Mouse (Mus musculus): ENCODE data around the gene AI467606. TPM values are rescaled to one million over a fixed set of nuclear protein-coding genes. Genes with fewer than 3 reads are reported as not detected.

Gene AI467606
- total RNA-seq (2014; rRNA removed) = 1.4 and 1.5 TPM in 2 replicates
- polyA plus RNA-seq (2015; fragmentation: Nextera tagmentation; extraction: Ambion mirVana) = 1.1 and 1.3 TPM in 2 replicates

DNA sequence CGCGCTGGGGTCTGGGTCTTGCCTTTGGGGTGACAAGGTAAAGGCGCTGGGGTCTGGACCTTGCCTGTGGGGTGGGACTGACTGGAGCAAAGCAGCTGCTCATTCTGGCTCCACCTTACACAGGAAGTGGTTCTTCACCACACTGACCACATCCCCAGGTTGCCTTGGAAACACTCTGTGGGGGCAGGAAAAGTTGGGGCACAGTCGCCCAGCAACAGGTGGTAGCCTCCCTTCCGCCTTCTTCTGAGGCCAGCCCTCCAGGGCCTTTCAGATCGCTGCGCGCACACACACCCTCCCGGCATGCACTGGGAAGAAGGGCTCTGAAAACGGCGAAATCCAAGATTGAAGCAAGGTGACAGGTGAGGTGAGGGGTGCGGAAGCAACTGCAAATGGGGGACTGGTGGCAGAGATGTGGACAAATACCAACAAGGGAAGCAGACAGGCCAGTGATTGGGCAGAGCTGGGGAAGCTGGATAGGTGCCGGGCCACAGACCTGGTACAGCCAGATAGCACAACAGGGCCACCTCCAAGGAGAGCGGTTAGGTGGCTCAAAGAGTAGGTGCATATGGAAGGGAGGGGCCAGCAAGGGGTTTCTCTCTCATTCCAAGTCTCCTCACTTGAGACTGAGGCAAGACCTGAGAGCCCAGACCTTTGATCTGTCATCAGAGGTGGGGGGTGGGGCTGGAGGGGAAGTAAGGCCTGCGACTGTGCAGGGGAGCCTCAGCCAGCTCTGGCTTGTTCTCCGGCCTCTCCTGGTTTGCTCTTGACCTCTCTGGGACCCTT, at the start of gene AI467606:
Gene AI467606, plus strand, starts transcription at position 246 of the 783 bp plus-strand sequence.
- no peak within 1 kb of the TSS for H3K4me3 ChIP-seq (ENCODE audit: low read depth, low read length)
- no peaks in the 10 kb centered on the region for H3K27me3 ChIP-seq (ENCODE audit: insufficient read depth, low read length)
- H3K4me2 ChIP-seq (ENCODE audit: low read depth) = no peak within 1 kb of the TSS
- H3K27ac ChIP-seq (ENCODE audit: low read depth, low read length) = no peak within 1 kb of the TSS
- no peak for TF ChIP-seq CTCF (IDR thresholded peaks at IDR 0.05; ENCODE audit: low read depth)
- H3K4me1 ChIP-seq (ENCODE audit: insufficient read depth) = no peaks in the 10 kb centered on the region
- no peaks in the 10 kb centered on the region for H3K9me3 ChIP-seq (ENCODE audit: low read length)
- no peak within 1 kb of the TSS for H3K9ac ChIP-seq
- DNase-seq (no peak), ATAC-seq (no peak)
- WGBS = 81% methylated on average over 16 of the region's 16 CpGs
- no peaks in the 10 kb centered on the region for H3K36me3 ChIP-seq (ENCODE audit: insufficient read depth)

DNA sequence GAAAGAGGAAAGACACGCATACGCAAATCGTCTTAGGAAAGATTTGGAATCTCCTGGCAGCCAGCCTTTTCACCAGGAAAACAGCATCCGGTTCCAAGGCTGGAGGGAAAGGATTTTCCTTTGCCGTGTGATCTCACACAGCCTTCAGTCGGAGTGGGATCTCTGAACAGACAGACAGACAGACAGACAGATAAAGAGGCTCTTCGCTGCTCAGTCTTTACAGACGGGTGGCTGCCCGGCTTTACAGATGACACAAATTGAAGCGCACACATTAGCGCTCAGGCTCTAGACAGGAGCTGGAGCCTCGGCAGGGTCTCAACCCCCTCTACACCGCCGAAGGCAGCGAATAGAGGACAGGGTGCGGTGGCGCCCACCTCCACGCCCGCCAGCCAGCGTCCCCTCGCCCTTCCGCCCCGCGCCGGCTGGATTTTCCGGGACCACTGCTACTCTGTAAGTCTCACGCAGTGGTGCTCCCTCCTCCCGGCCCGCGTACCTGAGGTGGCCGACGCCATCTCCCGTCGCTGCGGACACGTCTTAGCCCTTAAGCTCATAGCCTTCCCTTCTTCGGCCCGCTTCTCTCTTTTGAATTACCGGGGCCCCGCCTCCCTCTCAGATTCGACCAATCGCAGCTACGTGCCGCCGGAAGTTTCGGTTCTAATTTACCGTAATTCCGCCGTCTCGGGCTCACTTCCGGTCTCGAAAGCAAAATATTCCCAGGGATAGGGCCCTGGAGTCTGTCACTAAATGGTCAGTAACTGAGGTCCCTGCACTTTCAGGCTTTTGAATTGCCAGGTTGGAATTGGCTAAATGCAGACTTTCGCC, 49.1 kb upstream of the AI467606 start, which contains the start of gene Kif22:
Gene Kif22, minus strand, starts transcription at position 621 of the 822 bp plus-strand sequence.
- Histone ChIP-seq H3K4me1 (ENCODE audit: insufficient read depth) (peaks cover 5% of the 10 kb centered on the region; the same call in 1 of the 2 replicates), H3K27me3 (ENCODE audit: insufficient read depth, low read length) (no peaks in the 10 kb centered on the region), H3K36me3 (ENCODE audit: insufficient read depth) (no peaks in the 10 kb centered on the region), H3K4me3 (ENCODE audit: low read depth, low read length) (peak within 1 kb of the TSS; percentile 65), H3K4me2 (ENCODE audit: low read depth) (peak within 1 kb of the TSS; percentile 97), H3K27ac (ENCODE audit: low read depth, low read length) (0 out of 2 replicates have a peak within 1 kb of the TSS, but pooled peaks have one; percentile 66), H3K9ac (peak within 1 kb of the TSS; percentile 52), H3K9me3 (ENCODE audit: low read length) (no peaks in the 10 kb centered on the region)
- under 1% methylated on average over 53 of the region's 53 CpGs for WGBS
- TF ChIP-seq CTCF (IDR thresholded peaks at IDR 0.05; ENCODE audit: low read depth) = no peak
- DNase-seq (peak; percentile 92), ATAC-seq (peak; percentile 91)

DNA sequence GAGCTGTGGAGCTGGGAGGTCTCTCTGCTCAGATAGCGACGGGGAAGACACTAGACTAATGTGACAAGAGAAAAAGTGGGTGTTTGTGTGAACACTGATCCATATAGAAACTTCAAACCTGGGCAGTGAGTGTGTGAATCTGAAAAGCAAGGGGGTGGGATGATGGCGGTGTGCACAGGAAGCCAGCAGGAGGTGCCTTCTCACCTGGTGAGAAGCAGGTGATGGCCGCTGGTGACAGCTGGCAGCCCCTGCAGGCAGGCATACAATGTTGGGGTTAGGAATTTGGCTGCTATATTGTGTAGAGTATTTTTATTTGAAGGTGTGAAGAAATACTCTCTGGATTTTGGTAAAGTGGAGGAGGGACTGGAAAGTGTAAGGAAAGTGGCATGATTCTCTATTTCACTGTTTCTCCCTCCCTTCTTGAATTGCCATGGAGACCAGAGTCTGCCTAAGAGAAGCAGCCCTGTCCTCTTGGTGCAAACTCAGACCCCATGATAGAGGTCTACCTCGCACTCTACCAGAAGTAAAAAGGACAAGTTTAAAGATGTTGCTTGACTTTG, 36.1 kb upstream of the AI467606 start:
- no peak overlapping the region for H3K27ac ChIP-seq (ENCODE audit: low read depth, low read length)
- ATAC-seq (no peak), DNase-seq (no peak)
- no peak for TF ChIP-seq CTCF (IDR thresholded peaks at IDR 0.05; ENCODE audit: low read depth)
- no peaks in the 10 kb centered on the region for H3K9me3 ChIP-seq (ENCODE audit: low read length)
- no peak overlapping the region for H3K4me2 ChIP-seq (ENCODE audit: low read depth)
- no peak overlapping the region for H3K4me3 ChIP-seq (ENCODE audit: low read depth, low read length)
- H3K4me1 ChIP-seq (ENCODE audit: insufficient read depth) = no peaks in the 10 kb centered on the region
- no peaks in the 10 kb centered on the region for H3K36me3 ChIP-seq (ENCODE audit: insufficient read depth)
- H3K9ac ChIP-seq = no peak overlapping the region
- 72% methylated on average over 5 of the region's 5 CpGs for WGBS
- no peaks in the 10 kb centered on the region for H3K27me3 ChIP-seq (ENCODE audit: insufficient read depth, low read length)

DNA sequence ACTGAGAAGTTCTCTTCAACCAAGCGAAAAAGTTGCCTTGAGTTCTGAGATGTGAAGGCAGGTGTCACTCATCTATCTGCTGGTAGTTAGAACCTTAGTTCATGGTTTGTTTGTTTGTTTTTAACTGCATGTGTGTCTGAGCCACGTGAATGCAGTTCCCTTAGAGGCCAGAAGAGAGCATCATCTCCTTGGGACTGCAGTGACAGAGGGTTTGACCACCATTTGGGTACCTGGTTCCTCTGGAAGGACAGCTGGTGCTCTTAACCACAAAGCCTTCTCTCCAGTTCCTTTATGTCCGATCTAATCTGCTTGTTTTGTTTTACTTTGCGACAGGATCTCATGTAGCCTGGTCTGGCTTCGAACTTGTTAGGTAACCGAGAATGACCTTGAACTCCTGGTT, 25.6 kb upstream of the AI467606 start:
- ATAC-seq (no peak), DNase-seq (no peak)
- Histone ChIP-seq H3K4me1 (ENCODE audit: insufficient read depth) (no peaks in the 10 kb centered on the region), H3K36me3 (ENCODE audit: insufficient read depth) (no peaks in the 10 kb centered on the region), H3K4me3 (ENCODE audit: low read depth, low read length) (no peak overlapping the region), H3K9me3 (ENCODE audit: low read length) (no peaks in the 10 kb centered on the region), H3K27ac (ENCODE audit: low read depth, low read length) (no peak overlapping the region), H3K9ac (no peak overlapping the region), H3K4me2 (ENCODE audit: low read depth) (no peak overlapping the region), H3K27me3 (ENCODE audit: insufficient read depth, low read length) (no peaks in the 10 kb centered on the region; the same call in 1 of the 2 replicates)
- TF ChIP-seq CTCF (IDR thresholded peaks at IDR 0.05; ENCODE audit: low read depth) = no peak
- WGBS = 90% methylated on average over 6 of the region's 6 CpGs

DNA sequence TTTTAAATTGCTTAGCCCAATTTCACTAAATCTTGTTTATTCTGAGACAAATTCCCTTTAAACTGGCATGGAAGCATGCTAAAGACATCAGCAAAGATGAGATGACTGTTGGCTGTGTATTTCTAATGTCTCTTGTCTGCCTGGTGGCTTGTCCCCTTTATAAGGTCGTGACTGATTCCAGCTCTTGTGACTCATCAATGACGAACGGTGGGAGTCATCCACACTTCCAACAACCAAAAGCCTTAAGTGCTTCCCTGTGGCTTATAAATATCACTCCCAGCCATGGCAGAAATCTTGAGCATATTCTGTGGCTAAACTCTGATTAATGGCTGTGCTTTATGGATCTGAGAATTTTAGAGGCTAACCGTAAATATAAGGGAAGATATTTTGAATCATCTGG, 24.8 kb upstream of the AI467606 start:
- Histone ChIP-seq H3K27ac (ENCODE audit: low read depth, low read length) (no peak overlapping the region), H3K9ac (no peak overlapping the region), H3K36me3 (ENCODE audit: insufficient read depth) (no peaks in the 10 kb centered on the region), H3K9me3 (ENCODE audit: low read length) (no peaks in the 10 kb centered on the region), H3K4me1 (ENCODE audit: insufficient read depth) (no peaks in the 10 kb centered on the region), H3K4me2 (ENCODE audit: low read depth) (no peak overlapping the region), H3K27me3 (ENCODE audit: insufficient read depth, low read length) (no peaks in the 10 kb centered on the region; the same call in 1 of the 2 replicates), H3K4me3 (ENCODE audit: low read depth, low read length) (no peak overlapping the region)
- ATAC-seq (no peak), DNase-seq (no peak)
- WGBS = 85% methylated on average over 4 of the region's 4 CpGs
- TF ChIP-seq CTCF (IDR thresholded peaks at IDR 0.05; ENCODE audit: low read depth) = no peak

DNA sequence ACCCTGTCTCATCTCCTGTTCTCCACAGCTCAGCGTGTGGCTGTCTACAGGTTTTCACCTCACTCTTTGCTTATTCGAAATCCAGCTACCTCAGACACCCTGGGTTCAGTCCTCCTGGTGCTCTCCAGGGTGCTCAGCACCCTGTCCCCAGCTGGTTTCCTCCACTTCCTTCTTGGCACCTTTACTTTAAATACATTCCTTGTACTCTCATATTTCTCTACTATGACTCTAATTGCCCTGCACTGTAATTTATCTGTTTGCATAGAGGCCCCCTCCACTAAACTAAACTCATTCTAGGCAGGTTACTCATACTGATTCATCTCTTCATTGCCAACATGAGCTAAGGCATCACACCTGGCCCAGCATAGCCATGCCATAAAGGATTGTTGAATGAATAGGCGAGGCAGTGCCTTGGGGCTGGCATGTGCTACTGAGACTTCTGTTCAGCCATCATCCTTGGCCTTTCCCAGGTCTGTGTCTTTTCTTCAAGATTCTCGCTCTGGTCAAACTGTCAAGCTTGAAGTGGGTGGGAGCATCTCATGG, 20.2 kb upstream of the AI467606 start:
- no peak overlapping the region for H3K4me2 ChIP-seq (ENCODE audit: low read depth)
- H3K36me3 ChIP-seq (ENCODE audit: insufficient read depth) = no peaks in the 10 kb centered on the region
- no peak overlapping the region for H3K4me3 ChIP-seq (ENCODE audit: low read depth, low read length)
- no peak for TF ChIP-seq CTCF (IDR thresholded peaks at IDR 0.05; ENCODE audit: low read depth)
- no peaks in the 10 kb centered on the region for H3K27me3 ChIP-seq (ENCODE audit: insufficient read depth, low read length)
- 73% methylated on average over 4 of the region's 4 CpGs for WGBS
- H3K4me1 ChIP-seq (ENCODE audit: insufficient read depth) = no peaks in the 10 kb centered on the region
- H3K9me3 ChIP-seq (ENCODE audit: low read length) = no peaks in the 10 kb centered on the region
- no peak overlapping the region for H3K27ac ChIP-seq (ENCODE audit: low read depth, low read length)
- no peak for DNase-seq
- H3K9ac ChIP-seq = no peak overlapping the region
- no peak for ATAC-seq

All from forebrain, postnatal 0 days (tissue).